Mouse (Mus musculus) thymus, adult 2 months (tissue): ENCODE results near the gene 2200002D01Rik. TPM values are rescaled to one million over a fixed set of nuclear protein-coding genes. Genes with fewer than 3 reads are reported as not detected.
A peak's percentile ranks its signal among the peaks of the same experiment; 100 is the strongest.

Source experiments
- DNase-seq: peaks from one replicate; pipeline ENCODE4 v3.0.0; 2021
- H3K27ac ChIP-seq: fragments of 200-500 bp; 2 replicates; pipeline ENCODE4 v1.5.1; 2012; ENCODE audit warnings: low read length, control low read depth; ENCODE audit not compliant: control insufficient read depth, insufficient read depth
- H3K27me3 ChIP-seq: fragments of 200-500 bp; 2 replicates; pipeline ENCODE4 v1.6.1; 2012; ENCODE audit warnings: mild to moderate bottlenecking, low read length, moderate library complexity, mixed read lengths; ENCODE audit not compliant: control insufficient read depth, insufficient read depth
- H3K36me3 ChIP-seq: fragments of 200-500 bp; 2 replicates; pipeline ENCODE4 v1.6.1; 2012; ENCODE audit warnings: mild to moderate bottlenecking, low read length, moderate library complexity; ENCODE audit not compliant: control insufficient read depth, insufficient read depth
- H3K4me1 ChIP-seq: fragments of 200-500 bp; replicated peaks from 2 replicates; pipeline ENCODE4 v1.6.1; 2012; ENCODE audit warnings: low read length; ENCODE audit not compliant: control insufficient read depth, insufficient read depth
- H3K4me3 ChIP-seq: fragments of 200-500 bp; 2 replicates; pipeline ENCODE4 v1.5.1; 2012; ENCODE audit warnings: mild to moderate bottlenecking, low read length, control low read depth, moderate library complexity; ENCODE audit not compliant: control insufficient read depth, insufficient read depth
- CTCF ChIP-seq: fragments of 200-500 bp; IDR thresholded peaks from 2 replicates; pipeline ENCODE4 v1.5.1; 2012; ENCODE audit warnings: mild to moderate bottlenecking, control low read depth, low read length, moderate library complexity, borderline replicate concordance; ENCODE audit not compliant: control insufficient read depth, poor library complexity, insufficient read depth; ENCODE audit errors: extremely low read depth
- POLR2A ChIP-seq: fragments of 200-500 bp; IDR thresholded peaks from 2 replicates; pipeline ENCODE4 v1.6.1; 2012; ENCODE audit warnings: mild to moderate bottlenecking, low read length, control low read depth, moderate library complexity; ENCODE audit not compliant: control insufficient read depth, poor library complexity, insufficient read depth; ENCODE audit errors: extremely low read depth
- WGBS: fragments of 180-500 bp; shearing (Covaris S2); methylation state at CpG from one replicate; pipeline ENCODE4 v1.1.7; 2018; 5-methylcytosine and 5-hydroxymethylcytosine counted together
- polyA plus RNA-seq: library from polyadenylated mRNA; depleted of rRNA; stranded (reverse); fragments of >200 nt; gene quantifications from 2 replicates; pipeline ENCODE4 v1.2.3, GENCODE M21; 2012

2200002D01Rik gene
- polyA plus RNA-seq, 1 experiment: 3.6 TPM

- no peak for TF ChIP-seq CTCF
- TF ChIP-seq POLR2A: no peak
- Histone ChIP-seq H3K36me3 (no peaks in the 10 kb centered on the region), H3K4me3 (no peak overlapping the region), H3K27me3 (no peaks in the 10 kb centered on the region), H3K27ac (no peak overlapping the region), H3K4me1 (peaks cover 13% of the 10 kb centered on the region)
- WGBS: 66% methylated on average over 8 of the region's 8 CpGs
- DNase-seq: no peak
These were observed 44.3 kb upstream of the 2200002D01Rik start for GRCm38 (mm10) chr7:29292458-29293098.

- WGBS: 87% methylated on average over 6 of the region's 7 CpGs
- Histone ChIP-seq H3K36me3 (no peaks in the 10 kb centered on the region), H3K27me3 (no peaks in the 10 kb centered on the region), H3K27ac (no peak overlapping the region), H3K4me3 (no peak overlapping the region), H3K4me1 (peaks cover 13% of the 10 kb centered on the region)
- TF ChIP-seq POLR2A: no peak
- TF ChIP-seq CTCF: no peak
- DNase-seq: no peak
These were observed 43.6 kb upstream of the 2200002D01Rik start for GRCm38 (mm10) chr7:29291616-29292457.

- Histone ChIP-seq H3K4me1 (peaks cover 13% of the 10 kb centered on the region), H3K27me3 (no peaks in the 10 kb centered on the region), H3K27ac (no peak overlapping the region), H3K36me3 (no peaks in the 10 kb centered on the region), H3K4me3 (no peak overlapping the region)
- DNase-seq: no peak
- TF ChIP-seq POLR2A (no peak), CTCF (no peak)
- WGBS: 90% methylated on average over 11 of the region's 11 CpGs
These were observed 42.6 kb upstream of the 2200002D01Rik start for GRCm38 (mm10) chr7:29290691-29291485.

GRCm38 (mm10) chr7:29289856-29290255, 41.6 kb upstream of the 2200002D01Rik start:
- no peaks in the 10 kb centered on the region for H3K36me3 ChIP-seq
- H3K4me3 ChIP-seq: no peak overlapping the region
- TF ChIP-seq CTCF (no peak), POLR2A (no peak)
- no peaks in the 10 kb centered on the region for H3K27me3 ChIP-seq
- no peak for DNase-seq
- 97% methylated on average over 6 of the region's 6 CpGs for WGBS
- H3K4me1 ChIP-seq: peaks cover 13% of the 10 kb centered on the region
- no peak overlapping the region for H3K27ac ChIP-seq

GRCm38 (mm10) chr7:29288942-29289638, 40.8 kb upstream of the 2200002D01Rik start, which contains the start of gene Ppp1r14a:
TSS of gene Ppp1r14a (plus strand) at chr7:29289308.
- 7% methylated on average over 58 of the region's 59 CpGs for WGBS
- H3K4me1 ChIP-seq: peaks cover 13% of the 10 kb centered on the region
- peak; percentile 87 for DNase-seq
- no peaks in the 10 kb centered on the region for H3K36me3 ChIP-seq
- H3K27me3 ChIP-seq: no peaks in the 10 kb centered on the region
- no peak within 1 kb of the TSS for H3K27ac ChIP-seq
- peak within 1 kb of the TSS; percentile 51 for H3K4me3 ChIP-seq
- TF ChIP-seq POLR2A (no peak), CTCF (peak; percentile 95)

GRCm38 (mm10) chr7:29288079-29288478, 39.8 kb upstream of the 2200002D01Rik start:
- TF ChIP-seq CTCF: no peak
- no peak for TF ChIP-seq POLR2A
- Histone ChIP-seq H3K27me3 (no peaks in the 10 kb centered on the region), H3K36me3 (no peaks in the 10 kb centered on the region), H3K4me1 (peaks cover 13% of the 10 kb centered on the region), H3K27ac (no peak overlapping the region), H3K4me3 (no peak overlapping the region)
- WGBS: 94% methylated on average over 2 of the region's 2 CpGs
- no peak for DNase-seq

GRCm38 (mm10) chr7:29287481-29287880, 39.2 kb upstream of the 2200002D01Rik start:
- no peak for TF ChIP-seq CTCF
- no peak for TF ChIP-seq POLR2A
- Histone ChIP-seq H3K4me1 (peaks cover 9% of the 10 kb centered on the region), H3K36me3 (no peaks in the 10 kb centered on the region), H3K27me3 (no peaks in the 10 kb centered on the region), H3K4me3 (no peak overlapping the region), H3K27ac (no peak overlapping the region)
- WGBS: 86% methylated on average over 7 of the region's 7 CpGs
- DNase-seq: no peak
